Mouse (Mus musculus) forebrain, embryonic 11.5 days (tissue): Measurements from ENCODE around the gene Ccnjl. TPM values are rescaled to one million over a fixed set of nuclear protein-coding genes. Genes with fewer than 3 reads are reported as not detected.

Experiments used
- ATAC-seq: fragments of 200-750 bp; cut with Nextera tagmentation; replicated peaks from 2 replicates; pipeline ENCODE4 v1.8.0; 2017; ENCODE audit warnings: moderate TSS enrichment; ENCODE audit not compliant: low FRiP score
- DNase-seq: peaks from one replicate; pipeline ENCODE4 v3.0.0-alpha.2; 2017; ENCODE audit warnings: low spot score
- H3K27ac ChIP-seq: fragments of 300-500 bp; sonication (generic); 2 replicates; pipeline ENCODE4 v1.5.1; 2014; ENCODE audit warnings: low read depth, low read length
- H3K27me3 ChIP-seq: fragments of 300-500 bp; sonication (generic); 2 replicates; pipeline ENCODE4 v1.6.1; 2014; ENCODE audit warnings: mild to moderate bottlenecking, low read length, mixed read lengths; ENCODE audit not compliant: control insufficient read depth, insufficient read depth
- H3K36me3 ChIP-seq: fragments of 300-500 bp; sonication (generic); 2 replicates; pipeline ENCODE4 v1.6.1; 2014; ENCODE audit warnings: mild to moderate bottlenecking, low read length, moderate library complexity, mixed read lengths; ENCODE audit not compliant: control insufficient read depth, insufficient read depth
- H3K4me1 ChIP-seq: fragments of 300-500 bp; sonication (generic); replicated peaks from 2 replicates; pipeline ENCODE4 v1.6.1; 2014; ENCODE audit warnings: low read length, mixed read lengths; ENCODE audit not compliant: control insufficient read depth, insufficient read depth
- H3K4me2 ChIP-seq: fragments of 300-500 bp; sonication (generic); 2 replicates; pipeline ENCODE4 v1.6.1; 2014; ENCODE audit warnings: low read depth, mild to moderate bottlenecking, low read length, moderate library complexity, mixed read lengths; ENCODE audit not compliant: severe bottlenecking
- H3K4me3 ChIP-seq: fragments of 300-500 bp; sonication (generic); 2 replicates; pipeline ENCODE4 v1.5.1; 2014; ENCODE audit warnings: low read depth, low read length
- H3K9ac ChIP-seq: fragments of 300-500 bp; sonication (generic); 2 replicates; pipeline ENCODE4 v1.6.1; 2014; ENCODE audit warnings: low read length
- H3K9me3 ChIP-seq: fragments of 300-500 bp; sonication (generic); 2 replicates; pipeline ENCODE4 v1.6.1; 2016; ENCODE audit warnings: low read length, mixed read lengths; ENCODE audit not compliant: control insufficient read depth
- WGBS: fragments of 180-500 bp; shearing (Covaris S2); extraction: QIAGEN DNeasy Blood & Tissue Kit; methylation state at CpG from one replicate; pipeline ENCODE4 v1.1.7; 2014; 5-methylcytosine and 5-hydroxymethylcytosine counted together
- polyA plus RNA-seq: library from polyadenylated mRNA; unstranded; fragments of >200 nt; fragmentation: Nextera tagmentation; extraction: Ambion mirVana; gene quantifications from 2 replicates; pipeline ENCODE4 v1.2.1, GENCODE M21; 2014

The Ccnjl gene
- polyA plus RNA-seq, 1 experiment from 2014 or later: 30.7 TPM

DNA sequence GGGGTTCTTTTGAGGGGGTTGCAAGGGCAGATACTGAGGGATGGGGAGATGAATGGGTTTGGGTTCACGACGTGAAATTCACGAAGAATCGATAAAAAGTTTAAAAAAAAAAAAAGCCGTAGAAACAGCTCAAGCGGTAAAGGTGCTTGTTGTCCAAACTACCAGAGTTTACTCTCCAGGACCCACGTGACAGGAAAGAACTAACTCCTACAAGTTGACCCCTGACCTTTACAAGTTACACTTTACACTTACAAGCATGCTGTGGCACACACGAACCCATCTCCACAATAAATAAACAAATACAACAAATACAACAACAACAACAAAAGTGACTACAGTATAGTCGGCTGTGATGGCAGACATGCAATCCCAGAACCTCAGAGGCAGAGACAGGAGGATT is 103.1 kb downstream of the Ccnjl start:
- ATAC-seq (no peak), DNase-seq (no peak)
- no peak overlapping the region for H3K27ac ChIP-seq
- H3K4me2 ChIP-seq: no peak overlapping the region
- no peaks in the 10 kb centered on the region for H3K36me3 ChIP-seq
- H3K9me3 ChIP-seq: no peaks in the 10 kb centered on the region
- peaks cover 5% of the 10 kb centered on the region for H3K4me1 ChIP-seq
- H3K4me3 ChIP-seq: no peak overlapping the region
- whole genome bisulfite sequencing: 90% methylated on average over 9 of the region's 9 CpGs
- H3K9ac ChIP-seq: no peak overlapping the region
- no peaks in the 10 kb centered on the region for H3K27me3 ChIP-seq

GRCm38 (mm10) chr11:43632566-43632965 is 104.0 kb downstream of the Ccnjl start:
- Histone ChIP-seq H3K9ac (no peak overlapping the region), H3K4me1 (peaks cover 4% of the 10 kb centered on the region), H3K4me2 (no peak overlapping the region), H3K4me3 (no peak overlapping the region), H3K9me3 (no peaks in the 10 kb centered on the region), H3K36me3 (no peaks in the 10 kb centered on the region), H3K27ac (no peak overlapping the region), H3K27me3 (no peaks in the 10 kb centered on the region)
- ATAC-seq (no peak), DNase-seq (no peak)
- 59% methylated on average over 4 of the region's 4 CpGs for WGBS

DNA sequence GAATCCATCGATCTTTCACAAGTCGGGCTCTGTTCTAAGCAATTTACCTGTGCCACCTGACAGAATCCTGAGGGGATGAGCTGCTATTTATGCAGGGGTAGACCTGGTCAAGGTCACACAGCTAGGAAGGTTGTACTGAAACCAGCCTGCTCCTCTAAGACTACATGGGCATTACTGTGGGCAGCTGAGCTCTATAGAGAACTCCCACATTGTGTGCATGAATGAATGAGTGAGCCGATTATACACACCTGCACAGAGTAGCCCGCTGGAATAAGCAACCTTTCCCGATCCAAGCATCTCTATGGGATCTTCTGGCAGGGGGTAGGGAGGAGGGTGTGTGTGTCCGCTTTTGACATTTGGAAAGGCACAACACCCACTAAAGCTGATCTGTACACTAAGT is 104.6 kb downstream of the Ccnjl start:
- H3K9me3 ChIP-seq: no peaks in the 10 kb centered on the region
- 78% methylated on average over 6 of the region's 6 CpGs for WGBS
- H3K4me3 ChIP-seq: no peak overlapping the region
- peak; percentile 23; the same call in 1 of the 2 replicates for ATAC-seq
- DNase-seq: no peak
- no peaks in the 10 kb centered on the region for H3K36me3 ChIP-seq
- no peak overlapping the region for H3K27ac ChIP-seq
- no peak overlapping the region for H3K4me2 ChIP-seq
- H3K4me1 ChIP-seq: peaks cover 4% of the 10 kb centered on the region
- H3K27me3 ChIP-seq: no peaks in the 10 kb centered on the region
- no peak overlapping the region for H3K9ac ChIP-seq

- ATAC-seq (peak; percentile 58), DNase-seq (peak; percentile 73)
- Histone ChIP-seq H3K9ac (no peak overlapping the region; the same call in 1 of the 2 replicates), H3K4me1 (peaks cover 4% of the 10 kb centered on the region), H3K27ac (no peak overlapping the region), H3K9me3 (no peaks in the 10 kb centered on the region), H3K36me3 (no peaks in the 10 kb centered on the region), H3K27me3 (no peaks in the 10 kb centered on the region), H3K4me2 (peak overlapping the region; percentile 11; the same call in 1 of the 2 replicates), H3K4me3 (no peak overlapping the region)
- 28% methylated on average over 19 of the region's 19 CpGs for WGBS
Observed at GRCm38 (mm10) chr11:43633658-43634401, 105.2 kb downstream of the Ccnjl start.

Other genes starting within 250 kb of the Ccnjl start
- 59.8 and 68.2 TPM in 2 replicates for gene Pttg1, start 102.5 kb upstream of the Ccnjl start, polyA plus RNA-seq
- gene Slu7, start 95.0 kb upstream of the Ccnjl start, polyA plus RNA-seq: 50.1 and 60.8 TPM in 2 replicates
- 1.1 and 1.6 TPM in 2 replicates for gene C1qtnf2, start 54.5 kb upstream of the Ccnjl start, polyA plus RNA-seq
- 7.4 and 8.5 TPM in 2 replicates for gene 4933415A04Rik, start 58.3 kb downstream of the Ccnjl start, polyA plus RNA-seq
- not detected in 2 replicates for gene Fabp6, start 72.8 kb downstream of the Ccnjl start, polyA plus RNA-seq
- 44.7 and 46.0 TPM in 2 replicates for gene Pwwp2a, start 153.2 kb downstream of the Ccnjl start, polyA plus RNA-seq
- gene Ttc1, start 219.2 kb downstream of the Ccnjl start, polyA plus RNA-seq: 75.1 and 78.5 TPM in 2 replicates